Mouse (Mus musculus) ES-Bruce4 (cell line): ENCODE measurements around the gene Trem1. TPM values are rescaled to one million over a fixed set of nuclear protein-coding genes. Genes with fewer than 3 reads are reported as not detected.
A peak's percentile ranks its signal among the peaks of the same experiment; 100 is the strongest.

Source experiments
- H3K27ac ChIP-seq: 2 replicates; pipeline ENCODE4 v1.5.1; 2012; ENCODE audit warnings: low read length, inconsistent platforms; ENCODE audit not compliant: insufficient read depth
- H3K27me3 ChIP-seq: 2 replicates; pipeline ENCODE4 v1.6.1; 2012; ENCODE audit warnings: mild to moderate bottlenecking, low read length, inconsistent platforms; ENCODE audit not compliant: control insufficient read depth, poor library complexity, insufficient read depth, severe bottlenecking
- H3K36me3 ChIP-seq: 2 replicates; pipeline ENCODE4 v1.6.1; 2012; ENCODE audit warnings: inconsistent platforms, mild to moderate bottlenecking, low read length, moderate library complexity; ENCODE audit not compliant: control insufficient read depth, poor library complexity, insufficient read depth, severe bottlenecking
- H3K4me1 ChIP-seq: one replicate; pipeline ENCODE4 v1.8.1; 2011; ENCODE audit warnings: low read length; ENCODE audit not compliant: control insufficient read depth, insufficient read depth
- H3K4me3 ChIP-seq: 2 replicates; pipeline ENCODE4 v1.5.1; 2011; ENCODE audit warnings: low read depth, mild to moderate bottlenecking, low read length
- H3K9ac ChIP-seq: 2 replicates; pipeline ENCODE4 v1.6.1; 2012; ENCODE audit warnings: low read depth, mild to moderate bottlenecking, inconsistent platforms; ENCODE audit not compliant: poor library complexity, severe bottlenecking
- H3K9me3 ChIP-seq: replicated peaks from 2 replicates; pipeline ENCODE4 v1.6.1; 2012; ENCODE audit warnings: mild to moderate bottlenecking, low read length, inconsistent platforms; ENCODE audit not compliant: control insufficient read depth, poor library complexity, insufficient read depth, severe bottlenecking
- CTCF ChIP-seq: IDR thresholded peaks from one replicate; pipeline ENCODE4 v1.8.1; 2011; ENCODE audit warnings: low read depth, low read length
- EP300 ChIP-seq: IDR thresholded peaks from 2 replicates; pipeline ENCODE4 v1.6.1; 2011; ENCODE audit warnings: low read depth, low read length; ENCODE audit not compliant: insufficient read depth
- POLR2A ChIP-seq: IDR thresholded peaks from one replicate; pipeline ENCODE4 v1.8.1; 2011; ENCODE audit warnings: low read length; ENCODE audit not compliant: insufficient read depth
- polyA plus RNA-seq: library from polyadenylated mRNA; stranded (reverse); fragments of >200 nt; gene quantifications from 2 replicates; pipeline ENCODE4 v1.2.4, GENCODE M21; 2011; ENCODE audit warnings: low read depth; ENCODE audit not compliant: missing spikeins, insufficient read depth, insufficient read length

Gene Trem1
- polyA plus RNA-seq, 1 experiment, result not detected

- TF ChIP-seq EP300, result no peak
- TF ChIP-seq POLR2A, result no peak
- TF ChIP-seq CTCF, result no peak
- H3K4me1 ChIP-seq, result peaks cover 3% of the 10 kb centered on the region
- no peak overlapping the region for H3K27ac ChIP-seq
- H3K4me3 ChIP-seq, result no peak overlapping the region
- H3K36me3 ChIP-seq, result no peaks in the 10 kb centered on the region
- no peak overlapping the region for H3K9ac ChIP-seq
- H3K27me3 ChIP-seq, result no peaks in the 10 kb centered on the region
- no peaks in the 10 kb centered on the region for H3K9me3 ChIP-seq
These were observed 45.8 kb downstream of the Trem1 start for GRCm38 (mm10) chr17:48278381-48278780.

DNA sequence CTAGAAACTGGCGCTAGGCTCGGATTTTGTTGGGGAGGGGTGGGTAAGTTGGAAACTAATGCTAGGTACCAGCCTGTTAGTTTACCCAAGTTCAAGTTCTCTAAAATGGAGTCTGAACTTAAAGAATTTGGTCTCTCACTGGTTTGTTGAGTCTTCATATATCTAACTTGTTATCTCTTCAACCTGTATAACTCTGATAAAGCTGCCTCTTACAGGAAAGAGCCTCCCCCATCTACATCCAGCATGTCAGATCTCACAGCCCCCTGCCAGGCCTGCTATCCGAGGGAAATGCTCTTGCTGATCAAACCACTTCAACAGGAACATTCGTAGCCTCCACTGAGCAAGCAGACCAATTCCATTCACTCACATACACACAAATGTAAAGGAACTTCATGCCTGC lies 46.4 kb downstream of the Trem1 start:
- H3K4me3 ChIP-seq, result no peak overlapping the region
- no peaks in the 10 kb centered on the region for H3K36me3 ChIP-seq
- H3K27me3 ChIP-seq, result no peaks in the 10 kb centered on the region
- no peak overlapping the region for H3K27ac ChIP-seq
- no peaks in the 10 kb centered on the region for H3K9me3 ChIP-seq
- no peak overlapping the region for H3K9ac ChIP-seq
- H3K4me1 ChIP-seq, result peaks cover 3% of the 10 kb centered on the region
- TF ChIP-seq EP300 (no peak), CTCF (no peak), POLR2A (no peak)

GRCm38 (mm10) chr17:48280943-48281738 lies 48.6 kb downstream of the Trem1 start:
- peak overlapping the region; percentile 78 for H3K9ac ChIP-seq
- no peaks in the 10 kb centered on the region for H3K27me3 ChIP-seq
- no peaks in the 10 kb centered on the region for H3K9me3 ChIP-seq
- peak overlapping the region; percentile 29; the same call in 1 of the 2 replicates for H3K27ac ChIP-seq
- TF ChIP-seq CTCF (no peak), EP300 (no peak), POLR2A (no peak)
- H3K36me3 ChIP-seq, result no peaks in the 10 kb centered on the region
- peaks cover 3% of the 10 kb centered on the region for H3K4me1 ChIP-seq
- peak overlapping the region; percentile 87 for H3K4me3 ChIP-seq

GRCm38 (mm10) chr17:48281739-48282085 lies 49.1 kb downstream of the Trem1 start:
- Histone ChIP-seq H3K9ac (peak overlapping the region; percentile 78), H3K27me3 (no peaks in the 10 kb centered on the region), H3K36me3 (no peaks in the 10 kb centered on the region), H3K27ac (peak overlapping the region; percentile 29; the same call in 1 of the 2 replicates), H3K9me3 (no peaks in the 10 kb centered on the region), H3K4me3 (peak overlapping the region; percentile 87), H3K4me1 (peaks cover 3% of the 10 kb centered on the region)
- TF ChIP-seq EP300 (no peak), CTCF (no peak), POLR2A (no peak)

DNA sequence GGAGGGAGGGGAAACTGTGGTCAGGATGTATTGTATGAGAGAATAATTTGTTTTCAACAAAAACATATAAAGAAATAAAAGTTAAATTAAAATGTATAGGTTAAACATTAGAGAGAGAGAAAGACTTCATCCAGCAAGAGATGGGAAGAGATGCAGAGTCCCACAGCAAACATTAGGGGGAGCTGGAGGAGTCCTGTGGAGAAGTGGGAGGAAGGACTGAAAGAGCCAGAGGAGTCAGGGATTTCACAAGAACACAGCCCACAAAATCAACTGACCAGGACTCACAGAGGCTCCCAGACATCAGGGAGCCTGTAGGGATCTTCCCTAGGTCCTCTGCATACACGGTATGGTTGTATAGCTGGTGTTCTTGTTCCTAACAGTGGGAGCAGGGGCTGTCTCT lies 54.2 kb downstream of the Trem1 start:
- no peaks in the 10 kb centered on the region for H3K27me3 ChIP-seq
- peak; percentile 43 for TF ChIP-seq CTCF
- TF ChIP-seq EP300, result no peak
- H3K9ac ChIP-seq, result no peak overlapping the region
- no peaks in the 10 kb centered on the region for H3K36me3 ChIP-seq
- H3K4me1 ChIP-seq, result peaks cover 2% of the 10 kb centered on the region
- H3K9me3 ChIP-seq, result peaks cover 7% of the 10 kb centered on the region; the same call in 1 of the 2 replicates
- H3K27ac ChIP-seq, result no peak overlapping the region
- H3K4me3 ChIP-seq, result no peak overlapping the region

DNA sequence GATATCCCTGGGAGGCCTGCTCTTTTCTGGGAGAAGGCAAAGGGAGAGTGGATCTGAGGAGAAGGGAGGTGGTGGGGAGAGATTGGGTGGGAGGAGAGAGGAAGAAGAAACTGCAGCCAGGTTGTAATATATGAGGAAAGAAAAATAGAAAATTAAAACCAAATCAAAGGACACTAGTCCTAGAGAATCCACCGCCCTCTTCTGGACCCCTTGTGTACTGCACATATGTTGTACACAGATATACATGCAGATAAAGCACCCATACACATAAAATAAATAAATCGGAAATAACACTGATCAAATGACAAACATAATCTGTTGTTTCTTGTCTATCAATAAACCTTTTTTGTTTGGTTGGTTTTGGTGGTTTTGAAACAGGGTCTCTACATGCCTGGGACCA lies 54.7 kb downstream of the Trem1 start:
- Histone ChIP-seq H3K27me3 (no peaks in the 10 kb centered on the region), H3K27ac (no peak overlapping the region), H3K4me1 (peaks cover 2% of the 10 kb centered on the region), H3K36me3 (no peaks in the 10 kb centered on the region), H3K9me3 (peaks cover 7% of the 10 kb centered on the region; the same call in 1 of the 2 replicates), H3K4me3 (no peak overlapping the region), H3K9ac (no peak overlapping the region)
- TF ChIP-seq CTCF, result no peak
- no peak for TF ChIP-seq EP300
- no peak for TF ChIP-seq POLR2A
